Mouse (Mus musculus): ENCODE measurements at regions not wholly inside any gene's neighbourhood (a gene's known extent, or its start where the extent isn't known, plus 50 kb on each side); places are given as distances from the start of the nearest gene placed in this dataset.

DNA sequence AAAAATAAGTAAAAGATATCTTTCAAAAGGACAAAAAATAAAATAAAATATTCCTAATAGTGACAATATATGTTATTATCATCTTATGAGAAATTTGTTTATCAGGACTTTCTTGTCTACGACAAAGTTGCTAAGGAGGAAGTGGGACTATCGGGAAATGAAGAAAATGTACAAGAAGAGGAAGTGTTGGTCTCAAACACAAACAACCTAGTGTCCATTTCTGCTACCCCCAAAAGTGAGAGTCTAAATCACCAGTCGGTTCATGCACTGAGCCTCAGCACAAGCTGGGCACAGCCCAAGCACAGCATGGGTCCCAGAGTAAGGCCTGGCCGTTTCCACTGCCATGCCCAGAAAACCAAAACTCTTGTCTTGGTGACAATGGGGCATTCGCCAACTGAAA, 51.1 kb upstream of the Car8 start:
- ATAC-seq (ENCODE audit: low FRiP score) = no peak
- Histone ChIP-seq H3K36me3 (ENCODE audit: insufficient read depth, low read length) (no peaks in the 10 kb centered on the region), H3K27ac (ENCODE audit: low read depth, low read length) (no peak overlapping the region), H3K4me1 (ENCODE audit: insufficient read depth, low read length) (0 out of 2 replicates have a peak, but pooled peaks cover 8% of the 10 kb centered on the region), H3K27me3 (ENCODE audit: insufficient read depth, low read length) (no peaks in the 10 kb centered on the region), H3K9me3 (ENCODE audit: low read length) (no peaks in the 10 kb centered on the region), H3K4me2 (ENCODE audit: low read depth, low read length, poor library complexity, severe bottlenecking) (no peak overlapping the region), H3K9ac (replicated peaks; ENCODE audit: low read length, poor library complexity, severe bottlenecking) (no peak overlapping the region), H3K4me3 (ENCODE audit: low read depth, low read length) (no peak overlapping the region)
- 80% methylated on average over 5 of the region's 5 CpGs for whole genome bisulfite sequencing
- no peak for DNase-seq (ENCODE audit: low spot score)
- no peak for TF ChIP-seq CTCF (IDR thresholded peaks at IDR 0.05)

Measured in midbrain, postnatal 0 days (tissue).